Mouse (Mus musculus): ENCODE data around the gene Eif2ak4. TPM values are rescaled to one million over a fixed set of nuclear protein-coding genes. Genes with fewer than 3 reads are reported as not detected.

The Eif2ak4 gene
- polyA plus RNA-seq, 1 experiment: 8.7 TPM

GRCm38 (mm10) chr2:118390072-118390471 is 1.7 kb downstream of the Eif2ak4 start:
- Histone ChIP-seq H3K4me3 (replicated peaks; ENCODE audit: control insufficient read depth, low read depth, low read length) (no peak overlapping the region), H3K4me1 (ENCODE audit: control insufficient read depth, insufficient read depth, low read length) (no peaks in the 10 kb centered on the region; the same call in 1 of the 2 replicates), H3K27ac (ENCODE audit: control insufficient read depth, insufficient read depth, low read depth, low read length, poor library complexity) (no peak overlapping the region)
- no peak for TF ChIP-seq CTCF (IDR thresholded peaks at IDR 0.05; ENCODE audit: control insufficient read depth, insufficient read depth, low read length)
- TF ChIP-seq POLR2A (IDR thresholded peaks at IDR 0.05; ENCODE audit: borderline replicate concordance, control insufficient read depth, low read depth, low read length): no peak
- WGBS: 71% methylated on average over 5 of the region's 5 CpGs

GRCm38 (mm10) chr2:118391201-118391600 is 2.8 kb downstream of the Eif2ak4 start:
- TF ChIP-seq POLR2A (IDR thresholded peaks at IDR 0.05; ENCODE audit: borderline replicate concordance, control insufficient read depth, low read depth, low read length): no peak
- TF ChIP-seq CTCF (IDR thresholded peaks at IDR 0.05; ENCODE audit: control insufficient read depth, insufficient read depth, low read length): no peak
- no peak overlapping the region for H3K27ac ChIP-seq (ENCODE audit: control insufficient read depth, insufficient read depth, low read depth, low read length, poor library complexity)
- WGBS: 24% methylated on average over 5 of the region's 5 CpGs
- no peak overlapping the region for H3K4me3 ChIP-seq (replicated peaks; ENCODE audit: control insufficient read depth, low read depth, low read length)
- no peaks in the 10 kb centered on the region; the same call in 1 of the 2 replicates for H3K4me1 ChIP-seq (ENCODE audit: control insufficient read depth, insufficient read depth, low read length)

- TF ChIP-seq CTCF (IDR thresholded peaks at IDR 0.05; ENCODE audit: control insufficient read depth, insufficient read depth, low read length) (no peak), POLR2A (IDR thresholded peaks at IDR 0.05; ENCODE audit: borderline replicate concordance, control insufficient read depth, low read depth, low read length) (no peak)
- Histone ChIP-seq H3K4me3 (replicated peaks; ENCODE audit: control insufficient read depth, low read depth, low read length) (no peak overlapping the region), H3K4me1 (ENCODE audit: control insufficient read depth, insufficient read depth, low read length) (no peaks in the 10 kb centered on the region), H3K27ac (ENCODE audit: control insufficient read depth, insufficient read depth, low read depth, low read length, poor library complexity) (no peak overlapping the region)
- WGBS: 88% methylated on average over 5 of the region's 5 CpGs
Measured at GRCm38 (mm10) chr2:118399751-118400150, 11.3 kb downstream of the Eif2ak4 start.

GRCm38 (mm10) chr2:118401834-118402727 is 13.7 kb downstream of the Eif2ak4 start:
- Histone ChIP-seq H3K4me1 (ENCODE audit: control insufficient read depth, insufficient read depth, low read length) (no peaks in the 10 kb centered on the region), H3K27ac (ENCODE audit: control insufficient read depth, insufficient read depth, low read depth, low read length, poor library complexity) (no peak overlapping the region), H3K4me3 (replicated peaks; ENCODE audit: control insufficient read depth, low read depth, low read length) (no peak overlapping the region)
- 80% methylated on average over 5 of the region's 5 CpGs for WGBS
- no peak for TF ChIP-seq CTCF (IDR thresholded peaks at IDR 0.05; ENCODE audit: control insufficient read depth, insufficient read depth, low read length)
- no peak for TF ChIP-seq POLR2A (IDR thresholded peaks at IDR 0.05; ENCODE audit: borderline replicate concordance, control insufficient read depth, low read depth, low read length)

DNA sequence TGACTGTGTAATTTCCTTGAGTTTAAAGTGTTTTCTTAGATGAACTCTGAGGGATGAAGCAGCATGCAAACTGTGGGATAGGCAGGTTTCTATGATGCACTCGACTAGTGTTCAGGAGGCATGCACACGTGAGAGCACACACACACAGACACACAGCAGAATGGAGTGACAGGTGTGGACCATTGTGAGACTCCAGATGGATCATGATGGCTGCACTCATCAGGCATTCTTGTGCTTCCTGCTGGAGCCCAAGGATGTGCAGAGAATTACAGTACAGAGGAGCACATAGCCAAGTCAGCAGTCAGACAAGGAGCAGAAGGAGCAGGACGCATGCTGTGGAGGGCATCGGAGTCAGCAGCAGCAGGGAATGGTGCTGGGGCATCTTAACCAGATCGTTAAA is 15.9 kb downstream of the Eif2ak4 start:
- WGBS: 90% methylated on average over 5 of the region's 5 CpGs
- no peak overlapping the region for H3K27ac ChIP-seq (ENCODE audit: control insufficient read depth, insufficient read depth, low read depth, low read length, poor library complexity)
- H3K4me1 ChIP-seq (ENCODE audit: control insufficient read depth, insufficient read depth, low read length): no peaks in the 10 kb centered on the region
- no peak for TF ChIP-seq POLR2A (IDR thresholded peaks at IDR 0.05; ENCODE audit: borderline replicate concordance, control insufficient read depth, low read depth, low read length)
- no peak for TF ChIP-seq CTCF (IDR thresholded peaks at IDR 0.05; ENCODE audit: control insufficient read depth, insufficient read depth, low read length)
- H3K4me3 ChIP-seq (replicated peaks; ENCODE audit: control insufficient read depth, low read depth, low read length): no peak overlapping the region

DNA sequence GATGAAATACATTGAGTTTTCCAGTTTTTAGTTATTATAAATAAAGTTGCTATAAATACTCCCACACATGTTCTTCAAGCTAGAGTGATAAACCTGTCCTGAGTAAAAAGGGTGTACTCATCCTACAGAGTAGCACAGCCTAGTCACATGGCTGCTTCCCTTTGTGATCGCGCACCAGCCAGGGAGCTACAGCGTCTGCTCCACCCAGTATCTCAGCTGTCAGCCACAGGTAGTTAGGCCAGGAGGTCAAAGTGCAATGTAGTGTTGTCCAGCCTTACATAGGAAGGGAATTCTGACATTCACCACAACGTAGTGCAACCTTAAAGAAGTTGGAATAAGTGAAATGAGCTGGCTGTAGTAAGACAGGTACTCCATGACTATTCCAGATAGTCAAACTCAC is 17.1 kb downstream of the Eif2ak4 start:
- TF ChIP-seq POLR2A (IDR thresholded peaks at IDR 0.05; ENCODE audit: borderline replicate concordance, control insufficient read depth, low read depth, low read length): no peak
- no peak for TF ChIP-seq CTCF (IDR thresholded peaks at IDR 0.05; ENCODE audit: control insufficient read depth, insufficient read depth, low read length)
- no peak overlapping the region for H3K4me3 ChIP-seq (replicated peaks; ENCODE audit: control insufficient read depth, low read depth, low read length)
- no peak overlapping the region for H3K27ac ChIP-seq (ENCODE audit: control insufficient read depth, insufficient read depth, low read depth, low read length, poor library complexity)
- 88% methylated on average over 4 of the region's 4 CpGs for WGBS
- no peaks in the 10 kb centered on the region for H3K4me1 ChIP-seq (ENCODE audit: control insufficient read depth, insufficient read depth, low read length)

- Histone ChIP-seq H3K27ac (ENCODE audit: control insufficient read depth, insufficient read depth, low read depth, low read length, poor library complexity) (no peak overlapping the region), H3K4me3 (replicated peaks; ENCODE audit: control insufficient read depth, low read depth, low read length) (no peak overlapping the region), H3K4me1 (ENCODE audit: control insufficient read depth, insufficient read depth, low read length) (no peaks in the 10 kb centered on the region)
- no peak for TF ChIP-seq POLR2A (IDR thresholded peaks at IDR 0.05; ENCODE audit: borderline replicate concordance, control insufficient read depth, low read depth, low read length)
- no peak for TF ChIP-seq CTCF (IDR thresholded peaks at IDR 0.05; ENCODE audit: control insufficient read depth, insufficient read depth, low read length)
- 61% methylated on average over 2 of the region's 2 CpGs for WGBS
Measured at GRCm38 (mm10) chr2:118406811-118407210, 18.4 kb downstream of the Eif2ak4 start.

GRCm38 (mm10) chr2:118408336-118408895 is 20.0 kb downstream of the Eif2ak4 start:
- Histone ChIP-seq H3K4me3 (replicated peaks; ENCODE audit: control insufficient read depth, low read depth, low read length) (no peak overlapping the region), H3K4me1 (ENCODE audit: control insufficient read depth, insufficient read depth, low read length) (no peaks in the 10 kb centered on the region), H3K27ac (ENCODE audit: control insufficient read depth, insufficient read depth, low read depth, low read length, poor library complexity) (no peak overlapping the region)
- 83% methylated on average over 4 of the region's 4 CpGs for WGBS
- TF ChIP-seq POLR2A (IDR thresholded peaks at IDR 0.05; ENCODE audit: borderline replicate concordance, control insufficient read depth, low read depth, low read length) (no peak), CTCF (IDR thresholded peaks at IDR 0.05; ENCODE audit: control insufficient read depth, insufficient read depth, low read length) (no peak)
